Mouse (Mus musculus) lung, adult 2 months (tissue): ENCODE results near the gene Dpep1.

Experiments used
- CTCF ChIP-seq: fragments of 200-500 bp; IDR thresholded peaks from 2 replicates; pipeline ENCODE4 v1.5.1; 2011; ENCODE audit warnings: mild to moderate bottlenecking, low read length, control low read depth; ENCODE audit not compliant: insufficient read depth
- POLR2A ChIP-seq: fragments of 200-500 bp; IDR thresholded peaks from 2 replicates; pipeline ENCODE4 v1.6.1; 2011; ENCODE audit warnings: low read depth, mild to moderate bottlenecking, control low read depth, low read length, borderline replicate concordance; ENCODE audit errors: extremely low read depth

- TF ChIP-seq CTCF (no peak), POLR2A (no peak)
These were observed 27.2 kb downstream of the Dpep1 start for GRCm38 (mm10) chr8:123213118-123213772.
